Mouse (Mus musculus): ENCODE results near the gene A530064D06Rik.
"Not testable (repeated sequence)": the region's sequence is repeated elsewhere in the genome, so short reads cannot be mapped to it uniquely, and the experiment has no call there.

Gene A530064D06Rik

DNA sequence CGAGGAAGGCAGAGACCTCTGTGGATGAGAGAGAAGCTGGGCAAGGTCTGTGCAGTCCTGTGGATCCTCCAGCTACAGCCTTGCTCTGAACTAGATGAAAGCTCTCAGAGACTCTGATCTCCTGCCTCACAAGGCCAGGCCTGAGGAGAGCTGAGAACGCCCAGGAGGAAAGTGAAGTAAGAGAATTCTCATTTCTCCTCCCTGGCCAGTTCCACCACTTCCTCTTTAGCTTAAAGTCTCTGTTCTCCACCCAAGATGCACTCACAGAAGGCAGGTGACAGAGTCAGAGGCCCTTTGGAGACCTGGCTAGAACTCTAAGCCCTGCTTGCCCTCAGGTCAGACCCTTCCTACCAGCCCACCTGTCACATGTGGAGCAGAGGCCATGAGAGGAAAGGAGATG lies at the start of gene A530064D06Rik:
Gene A530064D06Rik (minus strand): TSS at position 173 of the 400 bp plus-strand sequence.
- not testable (repeated sequence) for DNase-seq (ENCODE audit: low spot score in 2 of 2)

DNA sequence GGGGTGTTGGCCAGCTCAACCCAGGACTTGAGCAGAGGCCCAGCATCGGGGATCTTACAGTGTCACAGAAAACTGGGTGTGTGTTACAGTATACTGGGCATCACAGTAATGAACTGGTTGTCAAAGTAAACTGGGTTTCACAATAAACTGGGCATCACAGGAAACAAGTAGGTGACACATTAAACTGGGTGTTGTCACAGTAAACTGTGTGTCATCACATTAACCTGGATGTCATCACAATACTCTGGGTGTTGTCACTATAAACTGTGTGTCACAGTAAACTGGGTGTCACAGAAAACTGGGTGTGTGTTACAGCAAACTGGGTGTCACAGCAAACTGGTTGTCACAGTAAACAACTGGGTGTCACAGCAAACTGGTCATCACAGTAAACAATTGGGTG lies 48.4 kb upstream of the A530064D06Rik start:
- no peak for DNase-seq (ENCODE audit: low spot score in 2 of 2)

DNA sequence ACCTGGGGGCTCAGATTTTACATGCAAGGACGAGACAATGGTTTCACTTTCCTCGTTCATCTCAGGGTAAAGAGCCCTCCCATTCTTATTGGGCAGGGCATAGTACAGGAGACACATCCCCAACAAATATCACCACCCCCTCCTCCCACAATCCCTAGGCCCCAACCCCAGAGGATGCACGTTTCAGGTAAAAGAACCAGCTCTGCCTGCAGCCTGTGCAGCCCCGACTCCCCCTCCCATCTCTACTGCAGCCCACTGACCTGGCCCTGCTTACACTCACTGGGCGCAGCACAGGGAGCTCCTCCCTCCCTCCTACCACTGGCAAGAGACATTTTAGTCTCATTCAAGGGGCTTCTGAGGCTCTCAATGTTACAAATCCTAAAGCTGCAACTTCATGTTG lies 46.4 kb upstream of the A530064D06Rik start:
- DNase-seq (ENCODE audit: low spot score in 2 of 2): no peak

DNA sequence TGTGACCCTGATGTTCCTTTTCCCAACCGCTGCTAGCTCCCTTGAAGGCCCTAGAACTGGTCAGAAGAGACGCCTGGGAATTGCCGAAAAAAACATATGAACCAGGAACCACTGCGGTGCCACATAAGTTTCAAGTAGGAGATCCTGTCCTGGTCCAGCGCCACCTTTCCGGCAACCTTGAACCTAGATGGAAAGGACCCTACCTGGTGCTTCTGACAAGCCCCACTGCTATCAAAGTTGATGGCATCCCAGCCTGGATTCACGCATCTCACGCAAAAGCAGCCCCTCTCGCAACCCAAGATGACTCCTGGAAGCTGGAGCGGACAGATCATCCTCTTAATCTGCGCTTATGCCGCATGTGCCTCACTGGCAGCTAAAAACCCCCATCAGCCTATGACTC lies 45.5 kb upstream of the A530064D06Rik start:
- no peak for DNase-seq (ENCODE audit: low spot score in 2 of 2)

DNA sequence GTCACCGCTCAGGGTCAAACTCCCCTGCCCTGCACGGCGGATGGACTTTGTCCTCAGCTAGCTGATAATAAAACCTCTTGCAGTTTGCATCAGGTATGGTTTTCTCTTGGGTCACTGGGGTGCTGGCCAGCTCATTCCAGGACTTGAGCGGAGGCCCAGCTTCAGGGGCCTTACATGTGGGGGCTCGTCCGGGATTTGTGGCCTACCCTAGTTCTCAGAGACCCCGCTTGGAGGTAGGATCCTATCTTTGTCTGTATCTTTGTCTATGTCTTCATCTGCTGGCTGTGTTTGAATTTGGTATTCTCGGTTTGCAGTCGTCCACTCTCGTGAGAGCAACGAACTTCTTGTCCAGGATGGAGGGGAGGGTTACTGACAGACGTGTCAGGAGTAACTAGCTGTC lies 36.0 kb upstream of the A530064D06Rik start:
- DNase-seq (ENCODE audit: low spot score in 2 of 2): no peak

DNA sequence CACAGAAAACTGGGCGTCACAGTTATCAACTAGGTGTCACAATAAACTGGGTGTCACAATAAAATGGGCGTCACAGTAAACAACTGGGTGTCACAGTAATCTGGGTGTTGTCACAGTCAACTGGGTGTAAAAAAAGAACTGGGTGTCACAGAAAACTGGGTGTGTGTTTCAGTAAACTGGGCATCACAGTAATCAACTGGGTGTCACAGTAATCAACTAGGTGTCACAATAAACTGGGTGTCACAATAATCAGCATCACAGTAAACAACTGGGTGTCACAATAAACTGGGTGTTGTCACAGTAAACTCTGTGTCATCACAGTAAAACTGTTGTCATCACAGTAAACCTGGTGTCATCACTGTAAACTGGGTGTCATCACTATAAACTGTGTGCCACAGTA lies 25.3 kb upstream of the A530064D06Rik start:
- no peak for DNase-seq (ENCODE audit: low spot score in 2 of 2)

DNA sequence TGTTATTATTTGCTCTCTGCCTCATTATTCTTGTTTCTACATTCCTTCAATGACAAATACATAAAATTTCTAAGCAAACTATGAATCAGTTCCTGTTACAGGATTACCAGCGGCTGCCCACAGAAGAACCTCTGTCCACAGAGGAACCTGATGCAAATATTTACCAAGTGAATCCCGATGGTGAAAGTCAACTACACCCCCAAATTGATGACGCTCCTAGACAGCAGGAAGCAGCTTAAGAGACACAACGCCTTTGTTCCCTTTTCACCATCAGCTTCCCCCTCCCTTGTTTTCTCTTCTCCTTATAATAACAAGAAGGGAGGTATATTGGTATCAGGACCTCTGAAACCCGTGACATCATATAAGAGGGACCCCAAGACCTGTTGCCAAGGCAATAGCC lies 18.2 kb upstream of the A530064D06Rik start:
- DNase-seq (ENCODE audit: low spot score in 2 of 2): no peak

DNA sequence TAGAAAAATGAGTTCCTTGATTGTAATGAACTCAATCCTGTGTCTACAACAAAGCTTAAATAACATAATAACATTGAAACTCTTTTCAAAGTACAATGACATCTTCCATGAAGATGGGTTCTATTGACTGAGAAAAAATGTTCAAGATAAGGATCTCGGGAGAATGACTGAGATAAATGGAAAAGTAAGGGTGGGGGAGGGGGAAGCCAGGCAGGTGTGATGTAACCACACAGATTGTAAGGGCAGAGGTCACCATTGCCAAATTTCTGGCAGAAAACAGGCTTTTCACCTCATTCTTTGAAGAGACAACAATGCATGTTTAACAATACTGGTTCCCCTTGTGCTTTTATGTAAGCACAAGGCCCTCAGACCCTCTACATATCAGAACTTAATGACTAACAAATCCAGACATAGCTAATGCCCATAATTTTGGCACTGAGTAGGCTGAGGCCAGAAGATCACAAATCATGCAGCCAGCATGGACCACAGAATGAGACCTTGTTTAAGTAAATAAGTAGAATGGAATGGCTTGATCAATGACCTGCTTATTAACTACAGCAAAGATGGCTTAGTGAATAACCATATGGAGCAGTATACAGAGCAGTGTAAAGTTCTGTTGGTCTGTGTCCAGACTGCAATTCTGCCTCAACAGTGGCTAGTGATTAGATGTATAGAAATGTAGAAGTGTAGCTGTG lies 9.5 kb downstream of the A530064D06Rik start:
- no peak for DNase-seq (ENCODE audit: low spot score in 2 of 2)

DNA sequence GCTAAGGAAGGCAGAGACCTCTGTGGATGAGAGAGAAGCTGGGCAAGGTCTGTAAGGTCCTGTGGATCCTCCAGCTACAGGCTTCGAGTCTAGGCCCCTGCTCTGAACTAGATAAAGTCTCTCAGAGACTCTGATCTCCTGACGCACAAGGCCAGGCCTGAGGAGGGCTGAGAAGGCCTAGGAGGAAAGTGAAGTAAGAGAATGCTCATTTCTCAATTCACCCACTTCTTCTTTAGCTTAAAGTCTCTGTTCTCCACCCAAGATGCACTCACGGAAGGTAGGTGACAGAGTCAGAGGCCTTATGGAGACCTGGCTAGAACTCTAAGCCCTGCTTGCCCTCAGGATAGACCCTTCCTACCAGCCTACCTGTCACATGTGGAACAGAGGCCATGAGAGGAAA lies 21.0 kb downstream of the A530064D06Rik start, which contains the start of gene 9830107B12Rik:
Gene 9830107B12Rik (minus strand): TSS at position 149 of the 400 bp plus-strand sequence.
- no peak for DNase-seq (ENCODE audit: low spot score in 2 of 2)

DNA sequence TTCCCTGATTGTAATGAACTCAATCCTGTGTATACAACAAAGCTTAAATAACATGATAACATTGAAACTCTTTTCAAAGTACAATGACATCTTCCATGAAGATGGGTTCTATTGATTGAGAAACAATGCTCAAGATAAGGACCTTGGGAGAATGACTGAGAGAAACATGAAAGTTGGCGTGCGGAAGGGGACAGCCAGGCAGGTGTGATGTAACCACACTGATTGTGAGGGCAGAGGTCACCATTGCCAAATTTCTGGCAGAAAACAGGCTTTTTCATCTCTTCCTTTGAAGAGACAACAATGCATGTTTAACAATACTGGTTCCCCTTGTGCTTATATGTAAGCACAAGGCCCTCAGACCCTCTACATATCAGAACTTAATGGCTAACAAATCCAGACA lies 34.3 kb downstream of the A530064D06Rik start:
- no peak for DNase-seq (ENCODE audit: low spot score in 2 of 2)

DNA sequence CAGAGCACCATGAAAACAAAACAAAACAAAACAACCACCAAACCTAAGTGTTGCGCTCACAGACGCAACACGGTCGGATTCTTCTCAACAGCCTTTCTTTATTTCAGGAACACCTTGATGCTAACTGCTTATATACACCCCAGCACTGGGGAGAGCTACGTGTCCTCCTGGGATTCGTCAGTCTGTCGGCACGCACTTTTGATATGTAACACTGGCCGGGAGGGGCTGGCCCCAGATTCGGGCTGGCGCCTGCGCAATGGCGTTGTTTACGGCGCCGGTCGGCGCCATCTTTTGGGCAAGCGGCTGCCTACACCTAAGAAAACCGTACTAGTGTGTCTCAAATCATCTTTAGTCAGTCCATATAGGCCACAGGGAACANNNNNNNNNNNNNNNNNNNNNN lies 46.6 kb downstream of the A530064D06Rik start:
- no peak for DNase-seq (ENCODE audit: low spot score in 2 of 2)

DNA sequence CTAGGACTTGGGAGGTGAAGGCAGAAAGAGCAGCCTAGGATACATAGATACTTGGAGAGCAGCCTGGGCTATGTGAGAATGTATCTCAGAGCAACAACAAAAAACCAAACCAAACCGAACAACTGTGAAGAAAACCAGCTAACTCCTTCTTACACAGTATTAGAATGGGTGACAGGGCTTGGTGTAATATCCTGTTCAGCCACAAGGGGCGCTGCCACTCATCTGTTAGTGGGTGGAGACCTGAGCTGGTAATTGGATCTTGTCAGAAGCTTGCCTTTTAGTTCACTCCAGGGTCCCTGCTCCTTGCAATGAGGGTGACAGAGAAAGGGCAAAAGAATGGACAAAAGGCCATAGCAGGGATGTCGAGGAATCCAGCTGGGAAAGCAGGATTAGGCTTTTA lies 47.4 kb downstream of the A530064D06Rik start:
- DNase-seq (ENCODE audit: low spot score in 2 of 2): peak; percentile 71 to 86

DNA sequence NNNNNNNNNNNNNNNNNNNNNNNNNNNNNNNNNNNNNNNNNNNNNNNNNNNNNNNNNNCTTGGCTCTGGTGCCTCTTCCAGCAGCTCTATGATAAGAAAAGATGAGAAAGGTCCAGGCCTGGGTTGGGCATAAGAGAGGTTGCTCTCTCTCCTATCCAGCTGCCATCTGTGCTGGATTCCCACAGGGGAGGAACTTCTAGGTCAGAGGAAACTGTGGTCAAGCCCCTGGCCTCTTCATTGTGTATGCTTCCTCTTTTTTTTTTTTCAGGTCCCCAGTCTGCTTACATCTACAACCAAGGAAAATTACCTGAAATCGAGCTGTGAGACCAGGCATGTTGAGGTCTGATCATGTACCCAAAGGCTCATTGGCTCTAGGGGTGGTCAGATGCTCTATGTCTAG lies 48.5 kb downstream of the A530064D06Rik start:
- no peak for DNase-seq (ENCODE audit: low spot score in 2 of 2)

DNA sequence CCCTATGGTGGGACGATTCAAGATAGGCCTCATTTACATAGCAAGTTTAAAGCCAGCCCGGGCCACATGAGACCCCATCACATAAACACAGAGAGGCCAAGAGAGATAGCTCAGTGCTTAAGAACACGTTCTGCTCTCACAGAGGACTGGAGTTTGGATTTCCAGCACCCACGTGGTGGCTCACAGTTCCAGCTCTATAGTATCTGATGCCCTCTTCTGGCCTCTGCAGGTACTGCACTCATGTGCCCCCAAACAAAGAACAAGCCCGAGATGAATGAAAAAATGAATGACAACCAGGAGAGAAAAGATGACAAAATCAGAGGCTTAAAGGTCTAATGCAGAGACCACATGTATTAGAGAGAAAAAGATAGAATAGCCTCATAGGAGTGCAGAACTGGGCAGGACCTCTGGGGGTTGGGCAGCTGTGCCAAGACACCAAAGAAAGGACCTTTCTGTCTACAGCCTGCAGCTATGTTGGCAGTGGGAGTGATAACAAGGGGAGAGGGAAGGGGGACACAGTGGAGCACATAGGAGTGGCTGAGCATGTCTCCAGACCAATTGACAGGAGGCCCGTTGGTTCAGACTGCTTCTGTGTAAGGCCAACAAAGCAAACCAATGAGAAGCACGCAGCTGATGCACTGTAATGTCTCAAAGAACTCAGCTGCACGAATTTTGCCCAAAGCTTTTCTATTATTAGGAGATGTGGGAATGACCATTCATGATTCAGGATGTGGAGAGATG lies 56.4 kb downstream of the A530064D06Rik start:
- DNase-seq (ENCODE audit: low spot score in 2 of 2): peak in 1 of 2 experiments; percentile 59

DNA sequence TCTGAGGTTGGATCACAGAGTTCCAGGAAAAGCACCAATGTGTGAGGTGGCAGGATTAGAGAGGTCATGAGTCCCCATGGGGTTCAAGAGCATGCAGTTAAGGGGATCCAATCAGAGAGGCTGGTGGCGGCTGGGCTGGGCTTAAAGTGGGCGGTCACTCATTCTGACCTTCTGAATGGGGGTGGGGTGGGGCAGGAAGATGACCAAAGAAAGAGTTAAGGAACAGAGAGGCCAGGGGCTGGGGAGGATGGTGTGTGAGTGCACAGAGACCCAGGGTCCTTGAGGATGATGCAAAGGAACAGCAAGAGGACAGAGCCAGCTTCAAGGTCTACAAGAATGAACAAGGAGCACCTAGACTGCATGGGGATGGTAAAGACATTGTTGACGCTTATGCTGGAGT lies 58.6 kb downstream of the A530064D06Rik start:
- DNase-seq (ENCODE audit: low spot score in 2 of 2): no peak

DNA sequence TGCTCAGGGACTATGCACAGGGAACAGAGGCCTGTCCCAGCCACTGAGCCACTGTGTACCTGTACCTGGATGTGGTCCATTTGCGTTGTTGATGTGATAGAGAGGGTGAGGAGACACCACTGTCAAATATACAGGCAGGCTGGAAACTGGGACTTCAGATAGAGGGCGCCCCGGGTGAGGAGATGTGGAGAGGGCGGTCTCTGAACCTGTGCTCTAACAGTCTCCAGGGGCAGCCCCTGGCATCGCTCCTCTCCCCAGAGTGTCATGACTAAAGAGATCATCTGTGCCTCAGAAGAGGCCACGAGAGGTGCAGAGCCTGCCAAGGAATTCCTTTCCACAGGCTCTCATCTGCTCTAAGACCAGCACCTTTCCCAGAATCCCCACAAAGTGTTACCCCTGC lies 59.2 kb downstream of the A530064D06Rik start:
- no peak for DNase-seq (ENCODE audit: low spot score in 2 of 2)

DNA sequence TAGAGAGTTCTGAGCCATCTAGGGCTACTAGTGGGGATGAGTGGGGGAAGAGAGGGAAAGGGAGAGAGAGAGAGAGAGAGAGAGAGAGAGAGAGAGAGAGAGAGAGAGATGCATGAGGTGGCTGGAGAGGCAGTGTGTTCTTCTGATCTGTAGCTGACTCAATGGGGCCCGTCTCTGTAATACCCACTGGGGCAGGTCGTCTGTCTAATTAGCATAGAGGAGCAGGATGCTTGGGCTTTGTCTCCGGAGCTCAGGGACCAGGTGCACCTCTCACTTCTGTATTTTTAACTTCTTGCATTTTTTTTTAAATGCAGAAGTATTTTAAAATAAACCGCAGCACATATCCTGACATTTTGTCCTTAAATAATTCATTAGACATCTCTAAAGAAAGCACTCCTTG lies 59.7 kb downstream of the A530064D06Rik start:
- no peak for DNase-seq (ENCODE audit: low spot score in 2 of 2)

DNA sequence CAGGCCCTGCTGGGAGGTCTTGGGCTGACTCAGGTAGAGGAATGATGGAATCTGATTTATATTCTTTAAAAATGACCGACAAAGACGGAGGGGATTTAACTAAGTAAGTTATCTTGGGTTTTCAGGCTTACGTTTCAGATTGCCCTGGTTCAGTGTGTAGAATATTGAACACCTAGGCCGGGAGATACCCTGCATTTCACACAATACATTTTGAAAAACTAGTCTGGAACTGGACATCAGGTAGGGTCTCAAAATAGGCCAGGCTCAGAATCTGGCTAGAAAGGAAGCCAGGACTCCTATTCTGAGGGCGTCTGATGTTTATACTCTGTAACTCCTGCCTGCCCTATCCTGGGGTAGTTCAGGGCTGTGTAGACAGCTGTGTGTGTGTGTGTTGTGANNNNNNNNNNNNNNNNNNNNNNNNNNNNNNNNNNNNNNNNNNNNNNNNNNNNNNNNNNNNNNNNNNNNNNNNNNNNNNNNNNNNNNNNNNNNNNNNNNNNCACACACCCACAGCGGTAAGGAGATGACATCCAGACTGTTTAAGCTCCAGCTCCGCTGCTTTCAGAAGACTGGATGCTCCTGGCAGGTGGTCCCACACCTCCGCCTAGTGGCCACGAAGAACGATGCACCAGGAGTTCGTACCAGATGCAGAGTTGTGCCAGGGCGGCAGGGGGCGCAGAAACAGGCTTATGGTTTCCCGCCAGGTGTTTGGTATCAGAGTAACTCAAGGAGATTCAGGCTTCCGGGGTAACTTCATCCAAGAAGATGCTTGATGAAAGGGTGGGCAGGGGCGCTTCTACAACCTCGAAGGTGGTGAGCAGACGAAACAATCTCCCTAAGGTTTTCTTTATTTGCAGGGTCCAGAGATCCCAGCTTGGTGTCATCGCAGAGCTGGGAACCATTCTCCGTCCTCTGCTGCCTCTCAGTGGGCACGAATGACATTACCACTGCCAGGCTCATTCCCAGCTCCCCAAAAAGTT lies 66.3 kb downstream of the A530064D06Rik start:
- peak; percentile 76 to 90 for DNase-seq (ENCODE audit: low spot score in 2 of 2)

DNA sequence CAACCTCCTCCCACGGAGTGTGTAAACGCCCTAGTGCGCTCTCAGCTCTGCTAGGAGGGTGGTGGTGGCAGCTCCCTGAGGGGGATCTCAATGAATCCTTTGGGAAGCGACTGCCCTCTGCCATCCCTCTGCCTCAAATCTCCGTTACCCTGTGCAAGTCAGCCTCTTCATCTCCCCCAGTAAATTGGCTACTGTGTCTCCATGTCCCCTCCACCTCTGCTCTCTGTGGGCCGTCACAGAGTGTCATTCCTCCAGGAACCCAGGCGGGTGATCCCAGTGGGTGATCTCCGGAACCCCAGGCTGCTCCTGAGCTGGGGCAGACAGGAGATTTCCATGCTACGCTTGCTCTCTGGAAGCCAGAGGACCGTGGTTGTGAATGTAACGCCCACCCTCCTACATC lies 67.8 kb downstream of the A530064D06Rik start:
- no peak for DNase-seq (ENCODE audit: low spot score in 2 of 2)
